ENCODE assay signal across 7 mouse cellular contexts in the genomic region with DNA sequence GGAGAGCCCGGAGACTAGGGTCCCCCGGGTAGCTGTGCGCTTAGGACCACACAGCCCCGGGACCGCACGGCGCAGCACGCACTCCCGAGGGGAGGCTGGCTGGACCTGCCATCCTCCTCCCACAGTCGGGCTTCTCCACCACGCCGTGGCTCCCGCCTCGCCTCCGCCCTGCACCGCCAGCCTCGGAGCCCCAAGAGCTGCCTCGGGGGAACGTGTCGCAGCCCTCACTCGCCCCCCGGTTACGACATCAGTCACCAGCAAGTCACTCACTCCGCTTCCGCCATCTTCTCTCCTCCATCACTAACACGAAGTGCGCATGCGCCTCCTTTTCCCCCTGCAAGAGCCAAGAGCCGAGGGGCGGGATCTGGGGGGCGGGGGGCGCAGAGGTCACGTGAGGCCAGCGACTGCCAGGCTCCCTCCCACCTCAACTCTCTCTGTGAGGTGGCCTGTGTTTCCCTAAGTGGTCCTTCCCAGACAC. TPM values are rescaled to one million over a fixed set of nuclear protein-coding genes. Genes with fewer than 3 reads are reported as not detected.
A peak's percentile ranks its signal among the peaks of the same experiment; 100 is the strongest.
DNase-seq lines count a peak whose midpoint lies in the region; ATAC-seq lines count a peak whose summit lies in the region.

A gene (minus strand): TSS at position 312 of the 478 bp plus-strand sequence.

- WGBS in embryonic facial prominence, embryonic 10.5 days, result under 1% methylated on average over 34 of the region's 34 CpGs
- WGBS in limb, embryonic 11.5 days, result 0% methylated on average over 34 of the region's 34 CpGs
- WGBS in midbrain, embryonic 14.5 days, result 0% methylated on average over 32 of the region's 34 CpGs

- H3K9me3 ChIP-seq in embryonic facial prominence, embryonic 10.5 days, result no peaks in the 10 kb centered on the region
- H3K9me3 ChIP-seq in limb, embryonic 11.5 days (ENCODE audit: control insufficient read depth, low read length), result no peaks in the 10 kb centered on the region
- H3K9me3 ChIP-seq in midbrain, embryonic 14.5 days (ENCODE audit: control insufficient read depth, low read length), result no peaks in the 10 kb centered on the region

- H3K4me2 ChIP-seq in limb, embryonic 11.5 days (ENCODE audit: low read depth, severe bottlenecking), result peak within 1 kb of the TSS; percentile 64
- peak within 1 kb of the TSS; percentile 60 for H3K4me2 ChIP-seq in midbrain, embryonic 14.5 days (ENCODE audit: low read length)

- H3K36me3 ChIP-seq in embryonic facial prominence, embryonic 10.5 days (replicated peaks), result peaks cover 24% of the 10 kb centered on the region
- H3K36me3 ChIP-seq in limb, embryonic 11.5 days (ENCODE audit: control insufficient read depth, insufficient read depth, low read length), result no peaks in the 10 kb centered on the region
- peaks cover 15% of the 10 kb centered on the region for H3K36me3 ChIP-seq in midbrain, embryonic 14.5 days (ENCODE audit: control insufficient read depth, insufficient read depth, low read length)

- DNase-seq in adrenal gland, postnatal 10 days, result peak; percentile 93
- peak; percentile 99 for DNase-seq in embryonic facial prominence, embryonic 10.5 days (ENCODE audit: low spot score)
- peak; percentile 89 for DNase-seq in kidney, adult 11 months
- DNase-seq in limb, embryonic 11.5 days (ENCODE audit: low spot score), result peak; percentile 98
- DNase-seq in midbrain, embryonic 14.5 days, result peak; percentile 98
- DNase-seq in spleen, adult 18-20 months, result peak; percentile 85 to 86

- peak within 1 kb of the TSS; percentile 86 for H3K4me3 ChIP-seq in embryonic facial prominence, embryonic 10.5 days
- H3K4me3 ChIP-seq in limb, embryonic 11.5 days (ENCODE audit: low read depth, low read length), result peak within 1 kb of the TSS; percentile 98
- peak within 1 kb of the TSS; percentile 99 for H3K4me3 ChIP-seq in midbrain, embryonic 14.5 days (replicated peaks; ENCODE audit: low read depth, low read length)

- H3K9ac ChIP-seq in limb, embryonic 11.5 days (ENCODE audit: low read length), result peak within 1 kb of the TSS; percentile 94
- H3K9ac ChIP-seq in midbrain, embryonic 14.5 days (replicated peaks; ENCODE audit: low read length), result peak within 1 kb of the TSS; percentile 94

- H3K27me3 ChIP-seq in embryonic facial prominence, embryonic 10.5 days (replicated peaks; ENCODE audit: low read depth, poor library complexity, severe bottlenecking), result no peaks in the 10 kb centered on the region
- no peaks in the 10 kb centered on the region for H3K27me3 ChIP-seq in limb, embryonic 11.5 days (ENCODE audit: control insufficient read depth, insufficient read depth, low read length)
- H3K27me3 ChIP-seq in midbrain, embryonic 14.5 days (ENCODE audit: control insufficient read depth, insufficient read depth, low read length), result no peaks in the 10 kb centered on the region

- H3K4me1 ChIP-seq in embryonic facial prominence, embryonic 10.5 days, result peaks cover 29% of the 10 kb centered on the region
- H3K4me1 ChIP-seq in limb, embryonic 11.5 days (ENCODE audit: control insufficient read depth, insufficient read depth, low read length), result peaks cover 6% of the 10 kb centered on the region; the same call in 1 of the 2 replicates
- peaks cover 5% of the 10 kb centered on the region; the same call in 1 of the 2 replicates for H3K4me1 ChIP-seq in midbrain, embryonic 14.5 days (ENCODE audit: control insufficient read depth, insufficient read depth, low read length)

- peak within 1 kb of the TSS; percentile 95 for H3K27ac ChIP-seq in embryonic facial prominence, embryonic 10.5 days (replicated peaks)
- H3K27ac ChIP-seq in limb, embryonic 11.5 days (replicated peaks; ENCODE audit: low read depth, low read length), result peak within 1 kb of the TSS; percentile 47
- H3K27ac ChIP-seq in midbrain, embryonic 14.5 days (replicated peaks; ENCODE audit: low read depth, low read length), result peak within 1 kb of the TSS; percentile 89

- ATAC-seq in granulocyte monocyte progenitor cell, adult 5-6 weeks (replicated peaks; ENCODE audit: poor library complexity, severe bottlenecking), result peak; percentile 93
- ATAC-seq in limb, embryonic 11.5 days (ENCODE audit: insufficient number of reproducible peaks, low FRiP score, low TSS enrichment, low read depth), result peak; percentile 88
- ATAC-seq in midbrain, embryonic 14.5 days (ENCODE audit: low FRiP score, low TSS enrichment), result peak; percentile 92

RNA-seq across cellular contexts. Expression of the gene that starts here (rescaled TPM):
- 10 to 100 TPM; 21.2 to 26.6 TPM for total RNA-seq in adrenal gland, postnatal 10 days (2021)
- 4.1 and 4.8 TPM in 2 replicates for polyA plus RNA-seq in embryonic facial prominence, embryonic 10.5 days (2016; fragmentation: Nextera tagmentation; extraction: Ambion mirVana)
- 31.6 and 33.7 TPM in 2 replicates for total RNA-seq in granulocyte monocyte progenitor cell, adult 5-6 weeks (2014; fragmentation: Nextera tagmentation)
- 13.8 and 14.1 TPM in 2 replicates for total RNA-seq in granulocyte monocyte progenitor cell, adult 5-6 weeks (2017)
- polyA plus RNA-seq in limb, embryonic 11.5 days (2014; fragmentation: Nextera tagmentation; extraction: Ambion mirVana), result 4.6 and 5.1 TPM in 2 replicates
- polyA plus RNA-seq in midbrain, embryonic 14.5 days (2014; fragmentation: Nextera tagmentation; extraction: Ambion mirVana), result 9.2 and 9.3 TPM in 2 replicates

Comparison
In these comparisons a context has a peak if more than half of its experiments do, and no peak if none do; other contexts are left out.
1. Peak in every context shown above with its lines: DNase-seq, ATAC-seq, H3K4me3 ChIP-seq and H3K27ac ChIP-seq.